Mouse (Mus musculus) common myeloid progenitor, adult 5-6 weeks (primary cell): Measurements from ENCODE around the gene Kansl1l. TPM values are rescaled to one million over a fixed set of nuclear protein-coding genes. Genes with fewer than 3 reads are reported as not detected.
"Not testable (repeated sequence)": the region's sequence is repeated elsewhere in the genome, so short reads cannot be mapped to it uniquely, and the experiment has no call there.

Experiments used
- ATAC-seq: replicated peaks from 2 replicates; pipeline ENCODE4 v1.8.0; 2016; ENCODE audit warnings: low read depth, mild to moderate bottlenecking, moderate TSS enrichment, inconsistent platforms; ENCODE audit not compliant: poor library complexity, severe bottlenecking
- total RNA-seq: library from RNA; stranded (forward); fragments of 200-1000, 187-1606 nt; gene quantifications from 2 replicates; pipeline ENCODE4 v1.2.3, GENCODE M21; 2017

Kansl1l gene
- total RNA-seq, 1 experiment from 2014 or later = 57.1 TPM

DNA sequence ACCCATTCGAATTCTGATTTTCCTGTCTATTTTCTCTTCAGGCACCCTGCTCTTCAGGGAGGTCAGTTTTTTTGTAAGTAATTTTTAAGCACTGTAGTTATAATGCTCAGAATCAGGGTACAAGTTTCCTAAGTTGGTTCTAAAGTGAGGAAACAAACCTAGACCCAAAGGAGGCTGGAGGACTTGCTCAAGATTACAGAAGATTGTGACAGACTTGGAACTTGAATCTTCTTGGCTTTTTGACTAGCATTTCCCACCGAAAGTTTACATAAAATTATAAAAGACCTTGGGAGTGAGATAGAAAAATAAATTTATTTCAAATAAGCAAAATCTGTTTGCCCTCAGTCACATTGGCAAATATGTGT lies 115.8 kb downstream of the Kansl1l start:
- no peak for ATAC-seq

- peak; percentile 98 for ATAC-seq
Observed at GRCm38 (mm10) chr1:66700693-66701575, 116.4 kb downstream of the Kansl1l start, which contains the start of gene Rpe. Gene Rpe (plus strand): TSS chr1:66700831.

- peak; percentile 40 for ATAC-seq
Observed at GRCm38 (mm10) chr1:66700149-66700692, 117.1 kb downstream of the Kansl1l start.

- not testable (repeated sequence) for ATAC-seq
Observed at GRCm38 (mm10) chr1:66699630-66700029, 117.7 kb downstream of the Kansl1l start.

- no peak for ATAC-seq
Observed at GRCm38 (mm10) chr1:66695296-66695695, 122.1 kb downstream of the Kansl1l start.

- peak; percentile 86 for ATAC-seq
Observed at GRCm38 (mm10) chr1:66694266-66694665, 123.1 kb downstream of the Kansl1l start.

DNA sequence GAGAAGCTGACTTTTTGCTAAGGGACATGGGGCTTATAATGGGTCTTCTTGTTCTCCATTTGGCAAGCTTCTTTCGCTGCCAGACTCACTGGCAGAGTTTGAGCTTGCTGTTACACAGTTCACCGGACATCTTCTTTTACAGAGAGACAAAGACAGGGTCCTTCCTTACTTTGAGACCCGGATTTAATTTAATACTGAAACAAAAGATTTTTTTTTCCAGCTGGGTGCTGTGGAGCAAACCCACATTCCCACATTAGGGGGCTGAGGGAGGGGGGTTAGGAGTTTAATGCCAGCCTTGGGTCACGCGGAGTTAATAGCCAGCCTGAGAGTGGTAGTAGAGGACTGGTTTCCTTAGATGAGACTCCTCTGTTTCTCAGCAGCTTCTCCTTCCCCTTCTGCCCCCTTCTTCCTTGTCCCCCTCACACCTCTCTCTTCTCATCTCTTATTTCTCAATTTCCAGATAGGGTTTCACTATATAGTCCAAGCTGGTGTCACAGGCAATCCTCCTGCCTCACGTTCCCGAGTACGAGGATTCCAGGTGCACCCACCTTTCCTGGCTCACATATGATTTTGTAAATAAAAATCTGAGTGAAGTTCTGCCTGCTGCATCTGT lies 124.5 kb downstream of the Kansl1l start:
- ATAC-seq = no peak

GRCm38 (mm10) chr1:66692308-66692707 lies 125.1 kb downstream of the Kansl1l start:
- no peak for ATAC-seq

GRCm38 (mm10) chr1:66691772-66692171 lies 125.6 kb downstream of the Kansl1l start:
- ATAC-seq = no peak

DNA sequence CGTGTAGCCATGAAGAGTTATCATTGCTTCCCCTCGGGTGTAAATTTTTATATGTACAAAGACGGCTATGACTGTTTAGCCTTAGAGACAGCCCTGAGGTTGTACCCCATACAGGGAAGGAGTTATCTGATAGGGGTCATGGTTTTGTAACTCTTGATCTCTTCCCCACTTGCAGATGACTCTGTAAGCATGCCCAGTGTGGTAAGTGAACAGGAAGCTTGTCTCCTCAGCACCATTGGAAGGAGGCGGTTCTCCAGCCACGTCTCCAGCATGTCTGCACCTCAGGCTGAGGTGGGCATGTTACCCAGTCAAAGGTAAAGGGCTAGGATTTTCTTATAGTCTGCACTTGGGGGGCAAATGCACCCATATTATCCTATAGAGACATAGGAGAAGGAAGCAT lies 134.4 kb downstream of the Kansl1l start:
- peak; percentile 47; the same call in 1 of the 2 replicates for ATAC-seq

GRCm38 (mm10) chr1:66678662-66679061 lies 138.7 kb downstream of the Kansl1l start:
- ATAC-seq = no peak

DNA sequence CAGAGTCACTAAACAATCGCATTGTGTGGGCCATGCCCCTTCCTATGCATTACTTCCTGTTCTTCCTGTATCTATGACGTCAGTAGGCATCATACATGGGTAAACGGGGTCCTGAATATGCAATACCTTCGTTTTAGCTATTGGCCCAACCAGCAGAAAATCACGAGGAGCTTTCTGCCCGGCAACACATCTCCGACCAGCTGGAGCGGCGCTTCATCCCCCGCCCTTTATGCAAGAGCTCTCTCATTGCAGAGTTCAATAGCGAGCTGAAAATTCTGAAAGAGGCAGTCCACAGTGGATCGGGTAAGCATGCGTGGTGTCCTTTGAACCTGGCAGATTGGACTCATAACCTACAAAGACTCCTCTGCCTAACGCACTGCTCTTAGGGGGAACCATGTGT lies 139.4 kb downstream of the Kansl1l start:
- ATAC-seq = no peak

DNA sequence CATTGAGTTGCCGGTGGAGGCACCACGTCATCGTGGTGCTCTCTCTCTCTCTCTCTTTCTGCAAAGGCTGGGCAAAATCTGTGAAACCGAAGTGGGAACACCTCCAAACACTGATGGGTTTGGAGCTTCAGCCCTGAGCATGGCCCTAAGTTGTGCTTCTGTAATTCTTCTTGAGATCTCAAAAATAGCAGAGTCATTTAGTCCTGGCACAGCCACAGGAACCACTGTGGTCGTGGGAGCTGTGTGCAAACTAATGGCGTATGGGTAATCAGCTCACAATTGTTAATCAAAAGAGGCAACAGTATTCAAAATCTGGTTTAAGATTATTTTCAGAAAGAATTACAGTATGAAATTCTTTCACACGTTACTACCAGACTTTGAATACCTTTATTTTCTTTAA lies 144.6 kb downstream of the Kansl1l start:
- peak; percentile 92 for ATAC-seq

DNA sequence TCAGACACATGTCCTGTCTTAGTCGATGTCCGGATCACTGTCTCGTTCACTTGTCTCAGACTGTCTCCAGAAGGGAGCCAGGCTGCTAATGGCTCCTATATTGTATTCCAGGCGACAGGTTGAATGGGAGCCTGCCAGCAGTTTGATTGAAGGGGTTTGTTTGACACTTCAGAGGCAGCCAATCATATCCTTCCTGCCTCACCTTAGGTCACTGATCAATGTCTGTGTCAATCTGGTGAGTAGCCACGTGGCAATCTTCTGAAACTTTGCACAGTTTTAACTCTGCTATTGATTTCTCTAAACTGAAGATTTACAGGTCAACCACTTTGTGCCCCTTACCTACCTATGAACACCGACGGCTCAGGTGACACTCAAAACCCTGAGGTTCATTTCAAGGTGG lies 145.9 kb downstream of the Kansl1l start:
- no peak for ATAC-seq

Other genes starting within 250 kb of the Kansl1l start
- 34.3 and 38.9 TPM in 2 replicates for gene Rpe, start 116.7 kb downstream of the Kansl1l start, total RNA-seq
- 89.4 and 98.8 TPM in 2 replicates for gene Acadl, start 45.7 kb upstream of the Kansl1l start, total RNA-seq
- gene Myl1, start 127.8 kb upstream of the Kansl1l start, total RNA-seq = not detected in 2 replicates
- 39.8 and 39.9 TPM in 2 replicates for gene Lancl1, start 221.3 kb upstream of the Kansl1l start, total RNA-seq